Mouse (Mus musculus): Measurements from ENCODE around the gene Rpp38. TPM values are rescaled to one million over a fixed set of nuclear protein-coding genes. Genes with fewer than 3 reads are reported as not detected.

Gene Rpp38
- polyA plus RNA-seq, 1 experiment, result 3.4 TPM

DNA sequence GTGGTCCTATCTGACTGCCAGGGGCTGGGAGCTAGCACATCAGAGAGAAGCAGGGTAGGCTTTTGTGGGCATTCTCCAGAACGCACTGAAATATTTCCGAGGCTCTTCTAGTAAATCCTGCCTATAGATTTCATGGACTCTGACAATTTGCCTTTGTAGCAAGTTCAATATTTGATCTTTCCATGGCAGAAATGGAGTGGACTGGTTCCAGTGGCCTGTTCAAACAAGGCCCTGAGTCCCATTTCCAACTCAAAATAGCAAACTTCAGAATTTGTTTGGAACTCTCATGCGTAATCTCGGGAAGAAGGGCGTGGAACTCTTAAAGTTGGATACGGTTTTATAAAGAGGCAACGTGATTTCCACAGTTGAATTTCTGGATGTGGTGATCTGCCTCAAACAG, 36.6 kb downstream of the Rpp38 start:
- WGBS, result 97% methylated on average over 7 of the region's 7 CpGs
- TF ChIP-seq POLR2A (IDR thresholded peaks at IDR 0.05; ENCODE audit: control insufficient read depth, extremely low read depth, insufficient read depth, low read length, poor library complexity) (no peak), CTCF (IDR thresholded peaks at IDR 0.05; ENCODE audit: borderline replicate concordance, control insufficient read depth, extremely low read depth, insufficient read depth, low read length, poor library complexity) (no peak)
- no peak overlapping the region for H3K4me3 ChIP-seq (ENCODE audit: control insufficient read depth, insufficient read depth, low read length)
- H3K27me3 ChIP-seq (ENCODE audit: control insufficient read depth, insufficient read depth, low read length), result no peaks in the 10 kb centered on the region
- no peak overlapping the region for H3K27ac ChIP-seq (ENCODE audit: control insufficient read depth, insufficient read depth, low read length)
- no peaks in the 10 kb centered on the region for H3K4me1 ChIP-seq (replicated peaks; ENCODE audit: control insufficient read depth, insufficient read depth, low read length)
- no peaks in the 10 kb centered on the region for H3K36me3 ChIP-seq (ENCODE audit: control insufficient read depth, insufficient read depth, low read length)
- no peak for DNase-seq

DNA sequence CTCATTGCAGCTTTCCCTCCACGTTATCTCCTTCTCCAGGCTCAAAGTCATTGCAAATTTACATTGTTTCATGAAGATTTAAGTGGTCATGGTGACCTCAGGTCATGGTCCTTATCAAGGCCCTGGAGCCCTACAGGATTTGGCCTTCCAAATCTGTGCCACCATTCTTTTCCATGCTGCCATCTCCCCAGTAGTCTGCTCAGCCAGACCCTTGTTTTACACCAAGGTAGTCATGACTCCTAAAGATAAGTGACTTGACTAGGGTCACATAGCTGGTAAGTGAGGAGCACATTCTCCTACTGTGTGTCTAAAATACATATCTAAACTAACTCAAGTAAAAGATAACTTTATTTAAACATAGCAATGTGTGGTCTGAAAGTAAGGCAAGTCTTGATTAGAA, 40.3 kb downstream of the Rpp38 start:
- H3K4me1 ChIP-seq (replicated peaks; ENCODE audit: control insufficient read depth, insufficient read depth, low read length), result no peaks in the 10 kb centered on the region
- no peaks in the 10 kb centered on the region for H3K36me3 ChIP-seq (ENCODE audit: control insufficient read depth, insufficient read depth, low read length)
- no peak overlapping the region for H3K4me3 ChIP-seq (ENCODE audit: control insufficient read depth, insufficient read depth, low read length)
- no peaks in the 10 kb centered on the region for H3K27me3 ChIP-seq (ENCODE audit: control insufficient read depth, insufficient read depth, low read length)
- TF ChIP-seq POLR2A (IDR thresholded peaks at IDR 0.05; ENCODE audit: control insufficient read depth, extremely low read depth, insufficient read depth, low read length, poor library complexity) (no peak), CTCF (IDR thresholded peaks at IDR 0.05; ENCODE audit: borderline replicate concordance, control insufficient read depth, extremely low read depth, insufficient read depth, low read length, poor library complexity) (no peak)
- no peak overlapping the region for H3K27ac ChIP-seq (ENCODE audit: control insufficient read depth, insufficient read depth, low read length)
- 98% methylated on average over 1 of the region's 1 CpGs for WGBS
- no peak for DNase-seq

DNA sequence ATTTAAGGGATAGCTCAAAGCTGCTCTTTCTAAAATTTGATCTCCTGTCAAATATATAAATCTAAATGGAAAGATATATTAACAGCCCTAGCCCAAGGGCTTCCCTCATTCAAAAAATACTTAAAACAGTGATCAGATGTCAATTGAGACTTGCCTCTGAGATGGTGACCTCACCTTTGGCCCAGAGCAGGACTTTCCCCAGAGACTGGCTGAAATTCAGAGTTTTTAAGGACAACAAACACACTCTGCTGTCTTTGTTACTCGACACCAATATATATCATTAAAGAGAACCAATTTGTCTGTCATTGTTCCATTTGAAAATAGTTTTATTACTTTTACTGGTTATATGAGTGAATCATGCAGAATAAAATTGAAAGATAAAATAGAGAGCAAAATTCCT, 42.9 kb downstream of the Rpp38 start:
- no peaks in the 10 kb centered on the region for H3K27me3 ChIP-seq (ENCODE audit: control insufficient read depth, insufficient read depth, low read length)
- no peak overlapping the region for H3K27ac ChIP-seq (ENCODE audit: control insufficient read depth, insufficient read depth, low read length)
- H3K4me1 ChIP-seq (replicated peaks; ENCODE audit: control insufficient read depth, insufficient read depth, low read length), result peaks cover 2% of the 10 kb centered on the region; the same call in 1 of the 2 replicates
- no peak overlapping the region for H3K4me3 ChIP-seq (ENCODE audit: control insufficient read depth, insufficient read depth, low read length)
- DNase-seq, result no peak
- no peaks in the 10 kb centered on the region for H3K36me3 ChIP-seq (ENCODE audit: control insufficient read depth, insufficient read depth, low read length)
- 98% methylated on average over 1 of the region's 1 CpGs for WGBS
- TF ChIP-seq CTCF (IDR thresholded peaks at IDR 0.05; ENCODE audit: borderline replicate concordance, control insufficient read depth, extremely low read depth, insufficient read depth, low read length, poor library complexity) (no peak), POLR2A (IDR thresholded peaks at IDR 0.05; ENCODE audit: control insufficient read depth, extremely low read depth, insufficient read depth, low read length, poor library complexity) (no peak)

DNA sequence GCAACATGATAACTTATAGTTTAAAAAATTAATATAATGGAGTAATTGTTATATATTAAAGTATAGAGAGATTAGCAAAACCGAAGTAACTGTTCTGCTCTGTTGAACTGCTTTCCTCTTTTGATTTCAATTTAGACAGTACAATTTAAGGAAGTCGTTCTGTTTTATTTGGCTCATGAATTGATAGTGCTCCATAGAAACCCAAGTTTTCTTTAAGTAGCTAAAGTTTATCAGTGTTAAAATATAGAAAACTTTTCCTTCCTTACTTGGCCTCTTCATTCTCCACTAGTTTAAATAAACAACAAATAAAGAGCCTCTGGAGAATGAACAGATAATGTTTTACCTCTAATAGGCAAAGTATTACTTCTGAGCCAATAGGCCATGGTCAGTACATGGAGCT, 46.2 kb downstream of the Rpp38 start:
- 62% methylated on average over 2 of the region's 2 CpGs for whole genome bisulfite sequencing
- TF ChIP-seq POLR2A (IDR thresholded peaks at IDR 0.05; ENCODE audit: control insufficient read depth, extremely low read depth, insufficient read depth, low read length, poor library complexity) (no peak), CTCF (IDR thresholded peaks at IDR 0.05; ENCODE audit: borderline replicate concordance, control insufficient read depth, extremely low read depth, insufficient read depth, low read length, poor library complexity) (no peak)
- DNase-seq, result no peak

DNA sequence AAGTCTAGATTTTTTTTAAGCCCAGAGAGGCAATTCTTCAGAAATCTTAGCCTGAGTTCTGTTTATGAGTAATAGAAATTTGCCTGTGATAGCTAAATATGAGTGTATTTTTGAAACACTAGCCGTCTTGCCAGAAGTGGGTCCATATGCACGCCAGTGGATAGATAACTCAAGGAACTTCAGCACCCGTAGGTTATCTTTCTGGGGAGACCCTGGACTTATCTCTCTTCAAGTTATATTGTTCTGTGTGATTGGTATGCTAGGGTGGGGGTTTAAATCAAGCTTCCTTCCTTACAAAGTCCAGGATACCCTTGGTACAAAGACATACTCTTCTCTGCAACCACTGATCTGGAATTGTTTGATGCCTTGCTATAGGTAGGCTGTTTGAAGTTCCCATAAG, 46.7 kb downstream of the Rpp38 start:
- Histone ChIP-seq H3K27me3 (ENCODE audit: control insufficient read depth, insufficient read depth, low read length) (no peaks in the 10 kb centered on the region), H3K27ac (ENCODE audit: control insufficient read depth, insufficient read depth, low read length) (no peak overlapping the region), H3K36me3 (ENCODE audit: control insufficient read depth, insufficient read depth, low read length) (no peaks in the 10 kb centered on the region), H3K4me3 (ENCODE audit: control insufficient read depth, insufficient read depth, low read length) (no peak overlapping the region), H3K4me1 (replicated peaks; ENCODE audit: control insufficient read depth, insufficient read depth, low read length) (peaks cover 8% of the 10 kb centered on the region)
- WGBS, result 94% methylated on average over 3 of the region's 3 CpGs
- TF ChIP-seq POLR2A (IDR thresholded peaks at IDR 0.05; ENCODE audit: control insufficient read depth, extremely low read depth, insufficient read depth, low read length, poor library complexity) (no peak), CTCF (IDR thresholded peaks at IDR 0.05; ENCODE audit: borderline replicate concordance, control insufficient read depth, extremely low read depth, insufficient read depth, low read length, poor library complexity) (no peak)
- no peak for DNase-seq

More for the DNA sequence above, 46.2 kb downstream of the Rpp38 start:
- no peak overlapping the region for H3K4me3 ChIP-seq (ENCODE audit: control insufficient read depth, insufficient read depth, low read length)
- H3K4me1 ChIP-seq (replicated peaks; ENCODE audit: control insufficient read depth, insufficient read depth, low read length), result peaks cover 8% of the 10 kb centered on the region
- H3K27ac ChIP-seq (ENCODE audit: control insufficient read depth, insufficient read depth, low read length), result no peak overlapping the region
- no peaks in the 10 kb centered on the region for H3K36me3 ChIP-seq (ENCODE audit: control insufficient read depth, insufficient read depth, low read length)
- no peaks in the 10 kb centered on the region for H3K27me3 ChIP-seq (ENCODE audit: control insufficient read depth, insufficient read depth, low read length)

DNA sequence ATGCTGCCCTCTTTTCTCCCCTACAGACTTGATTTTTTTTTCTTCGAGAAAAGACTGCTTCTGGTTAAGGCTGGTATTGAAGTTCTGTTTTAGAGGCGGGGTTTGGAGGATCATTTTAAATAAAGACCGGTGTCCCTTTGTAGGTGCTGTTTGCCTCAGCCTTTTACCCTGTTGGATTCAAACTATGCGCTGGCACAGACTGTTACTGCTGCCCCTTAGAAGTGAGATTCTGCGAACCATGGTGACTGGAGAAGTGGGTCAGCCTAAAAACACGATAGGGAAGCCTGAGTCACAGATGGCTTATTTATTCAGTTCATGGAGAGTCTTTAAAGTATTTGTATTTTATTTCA, 47.3 kb downstream of the Rpp38 start:
- H3K4me3 ChIP-seq (ENCODE audit: control insufficient read depth, insufficient read depth, low read length), result peak overlapping the region; percentile 80
- H3K27me3 ChIP-seq (ENCODE audit: control insufficient read depth, insufficient read depth, low read length), result no peaks in the 10 kb centered on the region
- 2% methylated on average over 6 of the region's 6 CpGs for WGBS
- no peak overlapping the region for H3K27ac ChIP-seq (ENCODE audit: control insufficient read depth, insufficient read depth, low read length)
- DNase-seq, result no peak
- H3K36me3 ChIP-seq (ENCODE audit: control insufficient read depth, insufficient read depth, low read length), result no peaks in the 10 kb centered on the region
- peaks cover 8% of the 10 kb centered on the region for H3K4me1 ChIP-seq (replicated peaks; ENCODE audit: control insufficient read depth, insufficient read depth, low read length)
- TF ChIP-seq POLR2A (IDR thresholded peaks at IDR 0.05; ENCODE audit: control insufficient read depth, extremely low read depth, insufficient read depth, low read length, poor library complexity) (no peak), CTCF (IDR thresholded peaks at IDR 0.05; ENCODE audit: borderline replicate concordance, control insufficient read depth, extremely low read depth, insufficient read depth, low read length, poor library complexity) (no peak)

DNA sequence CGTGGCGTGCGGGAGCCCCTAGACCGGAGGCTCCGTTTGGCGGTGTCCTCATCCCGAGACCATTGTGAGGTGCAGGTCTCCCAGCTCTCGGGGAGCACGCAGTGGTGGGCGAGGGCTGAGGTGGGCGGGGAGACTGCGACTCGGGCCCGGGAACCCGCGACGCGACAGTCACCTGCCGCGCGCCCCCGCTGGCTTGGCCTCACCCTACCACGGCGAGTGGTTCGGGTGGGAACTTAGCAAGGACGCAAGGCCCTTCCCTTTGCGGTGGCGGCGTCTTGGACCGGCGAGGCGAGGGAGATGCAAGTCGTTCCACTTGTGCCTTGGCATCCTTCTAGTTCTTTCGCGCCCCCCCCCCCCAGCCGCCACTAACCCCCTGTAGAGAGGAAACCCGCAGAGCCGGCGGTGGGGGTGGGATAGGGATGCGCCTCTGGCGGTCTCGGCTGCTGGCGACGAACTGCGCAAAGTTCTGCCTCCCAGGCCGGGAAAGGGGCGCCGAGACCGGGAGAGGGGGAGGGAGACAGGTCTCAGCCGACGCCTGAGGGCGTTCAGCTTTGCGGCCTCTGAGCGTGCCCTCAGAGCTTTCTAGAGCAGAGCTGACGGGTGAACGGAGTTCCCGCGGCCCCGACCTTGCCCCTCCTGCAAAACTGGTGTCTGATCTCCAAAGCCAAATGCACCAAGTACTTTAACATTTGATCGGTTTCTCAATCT, 47.8 kb downstream of the Rpp38 start:
- peaks cover 8% of the 10 kb centered on the region for H3K4me1 ChIP-seq (replicated peaks; ENCODE audit: control insufficient read depth, insufficient read depth, low read length)
- H3K36me3 ChIP-seq (ENCODE audit: control insufficient read depth, insufficient read depth, low read length), result no peaks in the 10 kb centered on the region
- H3K27ac ChIP-seq (ENCODE audit: control insufficient read depth, insufficient read depth, low read length), result no peak overlapping the region
- under 1% methylated on average over 58 of the region's 60 CpGs for WGBS
- DNase-seq, result peak; percentile 74
- peak overlapping the region; percentile 80 for H3K4me3 ChIP-seq (ENCODE audit: control insufficient read depth, insufficient read depth, low read length)
- no peaks in the 10 kb centered on the region for H3K27me3 ChIP-seq (ENCODE audit: control insufficient read depth, insufficient read depth, low read length)
- no peak for TF ChIP-seq POLR2A (IDR thresholded peaks at IDR 0.05; ENCODE audit: control insufficient read depth, extremely low read depth, insufficient read depth, low read length, poor library complexity)
- no peak for TF ChIP-seq CTCF (IDR thresholded peaks at IDR 0.05; ENCODE audit: borderline replicate concordance, control insufficient read depth, extremely low read depth, insufficient read depth, low read length, poor library complexity)

All from thymus, adult 2 months (tissue).